Mouse (Mus musculus): ENCODE data around the gene Kcnj6.

DNA sequence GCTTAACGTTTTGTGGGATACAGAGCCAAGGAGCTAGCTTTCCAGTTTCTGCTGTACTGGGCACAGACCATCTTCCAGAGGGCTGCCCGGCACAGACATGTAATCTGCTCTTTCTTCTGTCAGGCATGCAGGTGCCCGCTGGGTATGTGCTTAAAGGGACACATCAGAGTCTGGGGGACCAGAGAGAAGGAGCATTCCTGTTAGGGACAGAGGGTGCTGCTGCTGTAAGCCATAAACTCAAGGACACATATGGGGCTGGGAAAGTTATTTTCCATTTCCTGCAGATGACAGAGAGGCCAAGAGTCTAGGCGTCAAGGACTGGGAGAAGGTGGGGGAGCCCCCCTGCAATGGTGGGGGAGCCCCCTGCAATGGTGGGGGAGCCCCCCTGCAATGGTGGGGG lies 278.0 kb downstream of the Kcnj6 start:
- no peak for TF ChIP-seq POLR2A (IDR thresholded peaks at IDR 0.05; ENCODE audit: low read depth, low read length)
- TF ChIP-seq CTCF (IDR thresholded peaks at IDR 0.05; ENCODE audit: extremely low read depth, insufficient read depth, insufficient read length, insufficient replicate concordance): no peak

Data from spleen, adult 2 months (tissue).